Comparison of ENCODE assay signal across 31 mouse cellular contexts in the genomic region with DNA sequence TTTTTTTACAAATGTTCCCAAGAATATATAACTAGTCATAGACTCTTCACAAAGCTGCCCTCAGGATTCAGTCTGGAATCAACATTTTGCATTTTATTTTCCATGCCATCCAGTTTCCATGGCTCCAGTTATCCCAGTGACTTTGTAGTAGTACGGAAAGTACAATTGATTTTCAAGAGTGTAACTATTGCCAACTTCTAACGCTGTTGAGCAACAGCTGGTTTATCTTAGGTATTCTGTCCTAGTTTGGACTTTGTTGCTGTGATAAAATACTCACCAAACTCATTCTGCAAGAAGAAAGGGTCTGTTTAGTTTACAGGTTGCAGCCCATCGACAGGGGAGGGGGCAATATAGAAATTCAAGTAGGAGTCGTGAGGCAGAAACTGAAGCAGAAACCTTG. TPM values are rescaled to one million over a fixed set of nuclear protein-coding genes. Genes with fewer than 3 reads are reported as not detected.
"Had no signal": no experiment of that assay in that cellular context is flagged by ENCODE, and none has a peak within 500 bp of the region (broad histone marks: within the 10 kb centered on the region; RNA-seq: fewer than 3 reads in every experiment).

No protein-coding gene starts in this region.

- ATAC-seq: forebrain, embryonic 13.5 days; forebrain, embryonic 14.5 days; forebrain, embryonic 15.5 days; forebrain, embryonic 16.5 days; forebrain, postnatal 0 days had no signal

- H3K9ac ChIP-seq: embryonic facial prominence, embryonic 12.5 days; embryonic facial prominence, embryonic 13.5 days; embryonic facial prominence, embryonic 15.5 days; forebrain, embryonic 12.5 days; forebrain, embryonic 13.5 days; forebrain, embryonic 15.5 days; forebrain, postnatal 0 days had no signal

- H3K9me3 ChIP-seq: embryonic facial prominence, embryonic 10.5 days; embryonic facial prominence, embryonic 12.5 days; embryonic facial prominence, embryonic 13.5 days; embryonic facial prominence, embryonic 15.5 days; forebrain, embryonic 10.5 days; forebrain, embryonic 12.5 days; forebrain, embryonic 13.5 days; forebrain, embryonic 15.5 days had no signal

- H3K27ac ChIP-seq: embryonic facial prominence, embryonic 10.5 days; embryonic facial prominence, embryonic 12.5 days; embryonic facial prominence, embryonic 13.5 days; embryonic facial prominence, embryonic 15.5 days; forebrain, embryonic 10.5 days; forebrain, embryonic 12.5 days; forebrain, embryonic 13.5 days; forebrain, embryonic 15.5 days; gastrocnemius, adult 2 months had no signal

- DNase-seq: cerebellum, adult 2 months; cerebellum, adult 8-10 months; cerebellum, adult 9-10 months; cerebellum, adult 9-11 months; cerebellum, postnatal 10 days; cerebellum, postnatal 14 days; cerebellum, postnatal 25 days; cerebellum, postnatal 36 days; embryo, embryonic 11 days; forebrain, postnatal 0 days; gastrocnemius, adult 2 months; gastrocnemius, postnatal 10 days; gastrocnemius, postnatal 14 days; gastrocnemius, postnatal 25 days; gastrocnemius, postnatal 36 days; heart, adult 11 months; heart, adult 18-20 months had no signal

- H3K4me1 ChIP-seq: embryonic facial prominence, embryonic 10.5 days; embryonic facial prominence, embryonic 12.5 days; embryonic facial prominence, embryonic 13.5 days; embryonic facial prominence, embryonic 15.5 days; forebrain, embryonic 10.5 days; forebrain, embryonic 12.5 days; forebrain, embryonic 13.5 days; forebrain, embryonic 15.5 days had no signal

- H3K27me3 ChIP-seq: embryonic facial prominence, embryonic 12.5 days; embryonic facial prominence, embryonic 13.5 days; embryonic facial prominence, embryonic 15.5 days; forebrain, embryonic 12.5 days; forebrain, embryonic 13.5 days; forebrain, embryonic 15.5 days had no signal

- H3K4me3 ChIP-seq: embryonic facial prominence, embryonic 10.5 days; embryonic facial prominence, embryonic 12.5 days; embryonic facial prominence, embryonic 13.5 days; embryonic facial prominence, embryonic 15.5 days; erythroblast, embryonic 14.5 days; forebrain, embryonic 10.5 days; forebrain, embryonic 12.5 days; forebrain, embryonic 13.5 days; forebrain, embryonic 15.5 days; gastrocnemius, adult 2 months had no signal

- H3K36me3 ChIP-seq: embryonic facial prominence, embryonic 10.5 days; embryonic facial prominence, embryonic 12.5 days; embryonic facial prominence, embryonic 13.5 days; embryonic facial prominence, embryonic 15.5 days; forebrain, embryonic 10.5 days; forebrain, embryonic 12.5 days; forebrain, embryonic 15.5 days had no signal

- H3K4me2 ChIP-seq: embryonic facial prominence, embryonic 12.5 days; embryonic facial prominence, embryonic 13.5 days; embryonic facial prominence, embryonic 15.5 days; forebrain, embryonic 12.5 days; forebrain, embryonic 13.5 days; forebrain, embryonic 15.5 days had no signal

RNA-seq across cellular contexts. Expression of gene Hapln1, which starts 26.7 kb away (rescaled TPM):
- total RNA-seq: common myeloid progenitor, adult 5-6 weeks; gastrocnemius, adult 18-20 months; granulocyte monocyte progenitor cell, adult 5-6 weeks had no signal
- polyA plus RNA-seq: erythroblast, embryonic 14.5 days had no signal
